11 mouse cellular contexts compared by ENCODE assay signal in the genomic region with DNA sequence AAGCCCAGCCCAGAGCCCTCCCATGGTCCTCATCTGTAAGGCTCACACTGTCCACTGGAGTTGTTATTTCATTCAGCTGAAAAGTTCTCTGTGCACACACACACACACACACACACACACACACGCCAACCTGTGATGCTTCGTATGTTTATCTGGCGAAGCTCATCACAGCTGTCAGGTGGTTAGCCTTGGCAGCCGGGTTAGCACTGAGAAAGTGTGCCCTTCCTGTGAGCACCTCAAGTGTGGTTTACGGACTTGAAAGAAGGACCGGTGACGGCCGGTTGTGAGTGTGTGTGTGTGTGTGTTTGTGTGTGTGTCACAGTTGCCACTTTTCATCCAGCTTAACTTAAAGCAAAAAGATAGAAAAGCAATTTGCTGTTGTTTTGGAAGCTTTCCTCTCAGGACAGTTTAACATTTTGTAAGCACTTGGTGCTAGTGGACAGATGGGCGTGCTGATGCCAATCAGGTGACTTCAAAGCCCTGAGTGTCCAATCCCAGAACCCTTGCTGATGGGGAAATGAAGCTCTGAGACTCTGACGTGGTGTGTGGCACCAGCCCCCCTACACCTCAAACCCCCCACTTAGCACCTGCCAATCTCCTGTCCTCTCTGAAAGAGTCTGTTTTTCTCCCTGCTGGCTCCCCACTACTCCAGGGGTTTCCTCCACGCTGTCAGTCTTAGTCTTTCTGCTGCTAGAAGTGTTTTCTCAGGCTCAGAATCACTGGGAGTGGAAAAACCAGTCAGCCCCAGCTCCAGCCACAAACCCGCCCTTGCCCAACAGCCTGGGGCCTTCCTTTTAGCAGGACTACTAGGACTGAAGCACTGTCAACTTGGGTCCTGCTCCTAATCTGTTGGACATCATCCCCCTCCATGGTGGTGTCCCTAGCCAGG.
DNase-seq lines count a peak whose midpoint lies in the region; ATAC-seq and TF ChIP-seq lines count a peak whose summit lies in the region.
"Had no signal": no experiment of that assay in that cellular context is flagged by ENCODE, and none has a peak within 500 bp of the region (broad histone marks: within the 10 kb centered on the region; RNA-seq: fewer than 3 reads in every experiment).

No protein-coding gene starts in this region.

- H3K27ac ChIP-seq in heart, embryonic 11.5 days (ENCODE audit: low read depth, low read length) = peak overlapping the region; percentile 62
- H3K27ac ChIP-seq in lung, postnatal 0 days (ENCODE audit: low read length) = no peak overlapping the region
- H3K27ac ChIP-seq in embryonic facial prominence, embryonic 15.5 days (replicated peaks) = peak overlapping the region; percentile 44
- H3K27ac ChIP-seq: liver, embryonic 14.5 days had no signal

- TF ChIP-seq CTCF in lung, postnatal 0 days (IDR thresholded peaks at IDR 0.05) = no peak

- H3K4me1 ChIP-seq in heart, embryonic 11.5 days (ENCODE audit: control insufficient read depth, insufficient read depth, low read length) = peaks cover 42% of the 10 kb centered on the region
- H3K4me1 ChIP-seq in lung, postnatal 0 days (ENCODE audit: insufficient read depth, low read depth, low read length) = no peaks in the 10 kb centered on the region
- H3K4me1 ChIP-seq in embryonic facial prominence, embryonic 15.5 days = peaks cover 30% of the 10 kb centered on the region

- no peaks in the 10 kb centered on the region for H3K9me3 ChIP-seq in heart, embryonic 11.5 days (replicated peaks; ENCODE audit: control insufficient read depth, low read length)
- H3K9me3 ChIP-seq in lung, postnatal 0 days (ENCODE audit: low read length) = no peaks in the 10 kb centered on the region
- H3K9me3 ChIP-seq in embryonic facial prominence, embryonic 15.5 days (replicated peaks) = no peaks in the 10 kb centered on the region

- H3K4me2 ChIP-seq in heart, embryonic 11.5 days = no peak overlapping the region
- H3K4me2 ChIP-seq in lung, postnatal 0 days (replicated peaks; ENCODE audit: low read depth, low read length) = no peak overlapping the region
- no peak overlapping the region for H3K4me2 ChIP-seq in embryonic facial prominence, embryonic 15.5 days (replicated peaks)

- no peaks in the 10 kb centered on the region for H3K27me3 ChIP-seq in heart, embryonic 11.5 days (ENCODE audit: control insufficient read depth, insufficient read depth, low read length)
- H3K27me3 ChIP-seq in lung, postnatal 0 days (replicated peaks; ENCODE audit: insufficient read depth, low read length) = no peaks in the 10 kb centered on the region
- H3K27me3 ChIP-seq in embryonic facial prominence, embryonic 15.5 days = no peaks in the 10 kb centered on the region

- H3K9ac ChIP-seq in heart, embryonic 11.5 days (ENCODE audit: low read depth, low read length) = no peak overlapping the region
- no peak overlapping the region for H3K9ac ChIP-seq in lung, postnatal 0 days (replicated peaks; ENCODE audit: low read depth)
- H3K9ac ChIP-seq in embryonic facial prominence, embryonic 15.5 days = no peak overlapping the region
- H3K9ac ChIP-seq: liver, embryonic 14.5 days had no signal

- DNase-seq in heart, postnatal 25 days (ENCODE audit: low spot score) = no peak
- DNase-seq in lung, postnatal 0 days (ENCODE audit: low spot score) = peak; percentile 30
- DNase-seq in lung, postnatal 25 days (ENCODE audit: low spot score) = no peak
- peak; percentile 79 to 86 for DNase-seq in thymus, postnatal 10 days (ENCODE audit: low spot score in 2 of 2)
- no peak for DNase-seq in adrenal gland, postnatal 14 days
- DNase-seq in retina, embryonic 14.5 days (ENCODE audit: low spot score) = no peak
- DNase-seq: adrenal gland, postnatal 25 days; cerebellum, postnatal 25 days had no signal

- no peaks in the 10 kb centered on the region for H3K36me3 ChIP-seq in heart, embryonic 11.5 days (ENCODE audit: control insufficient read depth, insufficient read depth, low read length)
- H3K36me3 ChIP-seq in lung, postnatal 0 days (ENCODE audit: insufficient read depth, low read length) = no peaks in the 10 kb centered on the region
- H3K36me3 ChIP-seq in embryonic facial prominence, embryonic 15.5 days = no peaks in the 10 kb centered on the region

- intact Hi-C loops in heart, postnatal 25 days (cut with DNase I) = no loop called here

- ATAC-seq in heart, embryonic 11.5 days (replicated peaks; ENCODE audit: insufficient number of reproducible peaks, low FRiP score, low TSS enrichment) = no peak
- peak; percentile 43 for ATAC-seq in lung, postnatal 0 days
- no peak for ATAC-seq in embryonic facial prominence, embryonic 15.5 days (ENCODE audit: insufficient number of reproducible peaks, low FRiP score, low TSS enrichment, low read depth)

- 60% methylated on average over 12 of the region's 12 CpGs for WGBS in heart, embryonic 11.5 days (ENCODE audit: insufficient replicate concordance)
- WGBS in lung, postnatal 0 days = 63% methylated on average over 12 of the region's 12 CpGs
- 74% methylated on average over 12 of the region's 12 CpGs for WGBS in embryonic facial prominence, embryonic 15.5 days

- no peak for TF ChIP-seq EP300 in lung, postnatal 0 days (IDR thresholded peaks at IDR 0.05)

- H3K4me3 ChIP-seq in heart, embryonic 11.5 days (ENCODE audit: low read depth, low read length) = no peak overlapping the region
- no peak overlapping the region for H3K4me3 ChIP-seq in lung, postnatal 0 days (ENCODE audit: low read depth, low read length)
- no peak overlapping the region for H3K4me3 ChIP-seq in embryonic facial prominence, embryonic 15.5 days (replicated peaks)

Comparison
In these comparisons a context has a peak if more than half of its experiments do, and no peak if none do; other contexts are left out.
1. DNase-seq: peak in lung, postnatal 0 days (single experiment) and thymus, postnatal 10 days (2 of 2); none in heart, postnatal 25 days (single experiment), lung, postnatal 25 days (single experiment), adrenal gland, postnatal 14 days (single experiment) and retina, embryonic 14.5 days (single experiment).